Mouse (Mus musculus): Measurements from ENCODE around the gene Olfr742.

GRCm38 (mm10) chr14:50521539-50521938 is 18.1 kb downstream of the Olfr742 start, which contains the start of gene Olfr743:
- no peak for TF ChIP-seq CTCF (IDR thresholded peaks at IDR 0.05; ENCODE audit: borderline replicate concordance, insufficient read depth, low read depth, low read length)
- TF ChIP-seq POLR2A (IDR thresholded peaks at IDR 0.05; ENCODE audit: borderline replicate concordance, insufficient read depth, low read length) = no peak

All from cerebellum, adult 2 months (tissue).